Mouse (Mus musculus) central nervous system, embryonic 14 days (tissue): Measurements from ENCODE around the gene 4921536K21Rik. TPM values are rescaled to one million over a fixed set of nuclear protein-coding genes. Genes with fewer than 3 reads are reported as not detected.

Experiments used
- polyA plus RNA-seq: library from polyadenylated mRNA; depleted of rRNA; stranded (reverse); fragments of >200 nt; gene quantifications from 2 replicates; pipeline ENCODE4 v1.2.3, GENCODE M21; 2012; rRNA removed

Gene 4921536K21Rik
- 0.70 and 0.98 TPM in 2 replicates for polyA plus RNA-seq

GRCm38 (mm10) chr11:3894406-3895281 lies at the start of gene 4921536K21Rik, which contains the start of gene Dusp18:
Gene 4921536K21Rik, minus strand, starts transcription at chr11:3895098.
Gene Dusp18, plus strand, starts transcription at chr11:3895240.

DNA sequence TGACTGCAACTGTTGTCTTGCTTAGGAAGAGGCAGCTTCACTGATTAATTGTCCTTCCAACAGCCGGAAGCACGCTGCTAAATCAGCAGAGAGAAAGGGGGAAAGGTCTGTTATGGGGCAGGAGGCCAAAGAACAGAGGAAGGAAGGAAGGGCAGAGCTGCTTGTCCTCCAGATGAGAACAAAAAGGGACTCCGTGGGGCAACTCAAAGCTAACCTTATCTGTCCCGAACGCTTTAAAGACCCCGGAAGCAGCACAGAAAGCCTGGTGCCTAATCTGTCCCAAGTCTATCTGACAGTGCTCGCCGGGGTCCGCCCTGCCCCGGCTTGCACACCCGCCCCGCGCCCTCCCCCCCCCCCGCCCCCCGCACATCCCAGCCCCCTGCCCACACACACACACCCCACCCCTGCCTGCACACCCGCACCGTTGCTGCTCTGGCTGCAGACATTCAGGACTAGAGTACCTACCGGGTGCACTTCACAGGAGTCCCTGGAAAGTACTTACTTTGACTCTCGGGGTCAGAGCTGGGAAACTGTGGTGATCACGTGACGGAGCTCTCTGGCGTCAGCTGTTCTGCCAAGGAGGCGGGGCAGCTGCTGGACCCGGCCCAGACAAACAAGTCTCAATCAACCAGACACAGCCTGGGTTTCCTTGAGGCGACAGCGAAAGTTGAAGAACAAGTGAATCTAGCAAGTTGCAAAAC lies 36.8 kb upstream of the 4921536K21Rik start, which contains the start of gene Tcn2:
Gene Tcn2, minus strand, starts transcription at position 649 of the 701 bp plus-strand sequence.

GRCm38 (mm10) chr11:3914109-3914840 lies 19.4 kb upstream of the 4921536K21Rik start, which contains the start of gene Slc35e4:
Gene Slc35e4, minus strand, starts transcription at chr11:3914664.

DNA sequence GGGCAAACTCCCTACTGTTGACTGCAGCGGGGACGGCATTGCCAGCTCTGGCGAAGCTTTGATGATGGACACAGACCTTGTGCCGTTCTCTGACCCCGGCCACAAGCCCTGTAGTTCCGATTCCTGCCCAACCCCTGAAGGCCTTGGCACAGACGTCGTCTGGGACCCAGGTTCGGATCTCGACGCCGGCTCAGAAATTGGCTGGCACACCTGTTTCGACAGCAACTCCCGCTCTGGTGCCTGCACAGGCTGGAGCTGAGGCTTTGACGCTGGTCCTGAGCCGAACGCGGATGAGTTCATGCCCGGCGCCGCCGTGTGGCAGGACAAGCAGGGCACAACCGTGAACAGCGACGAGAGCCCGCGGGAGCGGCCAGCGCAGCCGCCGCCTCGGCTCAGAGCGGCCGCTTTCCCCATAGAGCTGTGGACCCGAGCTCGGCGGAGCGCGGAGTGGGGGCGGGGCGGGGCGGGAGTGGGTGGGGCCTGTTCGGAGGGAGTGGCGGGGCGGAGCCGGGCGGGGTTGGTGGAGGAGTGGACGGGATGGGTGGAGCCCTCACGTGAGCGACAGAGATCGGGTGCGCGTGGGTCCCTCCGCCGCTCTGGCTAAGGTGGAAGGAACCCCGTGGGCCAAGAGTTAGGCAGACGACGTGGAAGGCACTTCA lies 31.3 kb downstream of the 4921536K21Rik start, which contains the start of gene Osbp2:
Gene Osbp2, minus strand, starts transcription at position 450 of the 659 bp plus-strand sequence.

Other genes with a start within 250 kb of the 4921536K21Rik start
- 46.7 and 48.1 TPM in 2 replicates for gene Morc2a, start 245.9 kb downstream of the 4921536K21Rik start, polyA plus RNA-seq
- 18.2 and 19.4 TPM in 2 replicates for gene Osbp2, start 31.2 kb downstream of the 4921536K21Rik start, polyA plus RNA-seq
- 16.0 and 17.2 TPM in 2 replicates for gene Dusp18, start 142 bp upstream of the 4921536K21Rik start, polyA plus RNA-seq
- 9.2 TPM in 2 replicates for gene Slc35e4, start 19.6 kb upstream of the 4921536K21Rik start, polyA plus RNA-seq
- 19.4 and 26.9 TPM in 2 replicates for gene Tcn2, start 37.1 kb upstream of the 4921536K21Rik start, polyA plus RNA-seq
- 61.5 and 64.1 TPM in 2 replicates for gene Pes1, start 68.9 kb upstream of the 4921536K21Rik start, polyA plus RNA-seq
- gene 4930556J24Rik, start 81.7 kb upstream of the 4921536K21Rik start, polyA plus RNA-seq = 0.08 TPM in 1 of 2 replicates, not detected in the other
- 2.5 and 4.3 TPM in 2 replicates for gene Gal3st1, start 88.5 kb upstream of the 4921536K21Rik start, polyA plus RNA-seq
- gene Sec14l4, start 136.4 kb upstream of the 4921536K21Rik start, polyA plus RNA-seq = not detected in 2 replicates
- 0.11 and 0.22 TPM in 2 replicates for gene Sec14l3, start 169.7 kb upstream of the 4921536K21Rik start, polyA plus RNA-seq
- gene Mtfp1, start 200.3 kb upstream of the 4921536K21Rik start, polyA plus RNA-seq = 5.5 and 5.7 TPM in 2 replicates
- gene Sec14l2, start 228.3 kb upstream of the 4921536K21Rik start, polyA plus RNA-seq = 4.5 and 6.8 TPM in 2 replicates
- gene Rnf215, start 240.1 kb upstream of the 4921536K21Rik start, polyA plus RNA-seq = 62.6 and 66.7 TPM in 2 replicates